Mouse (Mus musculus): Measurements from ENCODE around the gene Calm1.

DNA sequence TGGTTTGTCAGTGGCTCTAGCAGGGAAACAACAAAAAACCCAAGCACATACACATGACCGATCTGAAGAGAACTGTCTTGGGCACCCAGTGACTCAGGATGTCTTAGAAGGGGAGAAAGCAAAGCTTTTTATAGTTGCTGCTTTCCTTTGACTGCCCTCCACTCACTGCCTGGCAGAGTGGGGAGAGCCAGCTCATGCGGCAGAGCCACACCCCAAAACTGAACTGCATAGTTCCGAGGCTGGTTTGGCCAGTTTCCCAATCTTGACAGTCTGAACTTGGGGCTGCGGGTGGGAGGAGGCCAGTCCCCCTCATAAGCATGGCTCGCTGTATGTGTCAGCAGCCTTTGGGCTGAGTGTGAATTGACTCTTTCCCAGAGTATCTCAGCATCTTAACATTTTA is 11.7 kb downstream of the Calm1 start:
- TF ChIP-seq CTCF (conservative IDR thresholded peaks at IDR 0.05 in 1 of 2, IDR thresholded peaks at IDR 0.05 in 1 of 2; ENCODE audit: low read depth in 2 of 2, low read length in 2 of 2) (no peak), MXI1 (IDR thresholded peaks at IDR 0.05; ENCODE audit: low read depth, low read length) (no peak), POLR2A (IDR thresholded peaks at IDR 0.05; ENCODE audit: low read depth, low read length) (no peak), ZMIZ1 (IDR thresholded peaks at IDR 0.05; ENCODE audit: low read depth, low read length) (no peak), MAX (IDR thresholded peaks at IDR 0.05; ENCODE audit: low read length) (no peak), TBP (conservative IDR thresholded peaks at IDR 0.05; ENCODE audit: low read depth, low read length) (no peak), E2F4 (IDR thresholded peaks at IDR 0.05; ENCODE audit: insufficient replicate concordance, low read depth, low read length) (no peak), ETS1 (conservative IDR thresholded peaks at IDR 0.05; ENCODE audit: low read depth, low read length) (no peak)
